Mouse (Mus musculus): ENCODE data around the gene Selplg.

DNA sequence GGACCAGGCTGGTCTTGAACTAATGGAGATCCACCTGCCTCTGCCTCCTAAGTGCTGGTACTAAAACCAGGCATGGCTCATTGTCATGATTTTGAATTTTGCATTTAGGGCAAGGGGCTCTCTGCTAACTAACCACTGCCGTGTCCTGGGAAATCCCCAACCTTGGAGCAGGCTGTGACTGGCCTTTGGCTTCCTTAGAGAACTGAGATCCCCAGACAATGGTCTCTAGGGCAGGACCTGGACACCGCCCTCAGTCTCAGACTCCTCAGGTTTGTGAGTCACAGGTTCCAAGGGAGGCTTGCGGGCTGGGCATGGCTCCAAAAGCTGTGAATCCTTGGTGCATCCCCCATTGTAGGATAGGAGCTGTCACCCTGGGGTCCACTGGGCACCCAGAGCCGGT, 5.8 kb downstream of the Selplg start:
- TF ChIP-seq POLR2A (IDR thresholded peaks at IDR 0.05; ENCODE audit: borderline replicate concordance, extremely low read depth, insufficient read depth, insufficient read length, poor library complexity, severe bottlenecking) (no peak), CTCF (IDR thresholded peaks at IDR 0.05; ENCODE audit: borderline replicate concordance, extremely low read depth, insufficient read depth, insufficient read length) (no peak)

All from brain, embryonic 14.5 days (tissue).